Mouse (Mus musculus) neural tube, embryonic 13.5 days (tissue): ENCODE results near the gene Dnhd1. TPM values are rescaled to one million over a fixed set of nuclear protein-coding genes. Genes with fewer than 3 reads are reported as not detected.
"Not testable (repeated sequence)": the region's sequence is repeated elsewhere in the genome, so short reads cannot be mapped to it uniquely, and the experiment has no call there.

ENCODE experiments used
- ATAC-seq: fragments of 200-750 bp; cut with Nextera tagmentation; 2 replicates; pipeline ENCODE4 v1.8.0; 2017; ENCODE audit warnings: low read depth, mild to moderate bottlenecking, moderate TSS enrichment, moderate library complexity
- H3K27ac ChIP-seq: fragments of 300-500 bp; sonication (generic); replicated peaks from 2 replicates; pipeline ENCODE4 v1.5.1; 2015; ENCODE audit warnings: moderate library complexity, mild to moderate bottlenecking, inconsistent platforms
- H3K27me3 ChIP-seq: fragments of 300-500 bp; sonication (generic); 2 replicates; pipeline ENCODE4 v1.6.1; 2015; ENCODE audit warnings: mild to moderate bottlenecking, inconsistent platforms
- H3K36me3 ChIP-seq: fragments of 300-500 bp; sonication (generic); 2 replicates; pipeline ENCODE4 v1.6.1; 2015; ENCODE audit warnings: mild to moderate bottlenecking, inconsistent platforms
- H3K4me1 ChIP-seq: fragments of 300-500 bp; sonication (generic); replicated peaks from 2 replicates; pipeline ENCODE4 v1.6.1; 2015; ENCODE audit warnings: inconsistent platforms
- H3K4me2 ChIP-seq: fragments of 300-500 bp; sonication (generic); 2 replicates; pipeline ENCODE4 v1.6.1; 2015; ENCODE audit warnings: inconsistent platforms, mild to moderate bottlenecking, moderate library complexity
- H3K4me3 ChIP-seq: fragments of 300-500 bp; sonication (generic); 2 replicates; pipeline ENCODE4 v1.5.1; 2015; ENCODE audit warnings: mild to moderate bottlenecking, inconsistent platforms
- H3K9ac ChIP-seq: fragments of 300-500 bp; sonication (generic); 2 replicates; pipeline ENCODE4 v1.6.1; 2015; ENCODE audit warnings: moderate library complexity, mild to moderate bottlenecking, inconsistent platforms
- H3K9me3 ChIP-seq: fragments of 300-500 bp; sonication (generic); 2 replicates; pipeline ENCODE4 v1.6.1; 2016; ENCODE audit warnings: inconsistent platforms
- WGBS: fragments of 180-500 bp; shearing (Covaris S2); methylation state at CpG from one replicate; pipeline ENCODE4 v1.1.7; 2015; 5-methylcytosine and 5-hydroxymethylcytosine counted together
- polyA plus RNA-seq: library from polyadenylated mRNA; unstranded; fragments of >200 nt; fragmentation: Nextera tagmentation; extraction: Ambion mirVana; gene quantifications from 2 replicates; pipeline ENCODE4 v1.2.1, GENCODE M21; 2015

Dnhd1 gene
- polyA plus RNA-seq, 1 experiment from 2014 or later: 1.2 TPM

GRCm38 (mm10) chr7:105734826-105735225 is 84.2 kb downstream of the Dnhd1 start:
- 87% methylated on average over 8 of the region's 8 CpGs for WGBS
- no peak overlapping the region for H3K27ac ChIP-seq
- H3K4me3 ChIP-seq: no peak overlapping the region; the same call in 1 of the 2 replicates
- H3K4me1 ChIP-seq: peaks cover 35% of the 10 kb centered on the region
- no peak for ATAC-seq
- no peaks in the 10 kb centered on the region for H3K9me3 ChIP-seq
- H3K36me3 ChIP-seq: peaks cover 50% of the 10 kb centered on the region
- H3K27me3 ChIP-seq: no peaks in the 10 kb centered on the region
- 0 out of 2 replicates have a peak overlapping the region, but pooled peaks have one; percentile 17 for H3K9ac ChIP-seq
- H3K4me2 ChIP-seq: peak overlapping the region; percentile 71; the same call in 1 of the 2 replicates

DNA sequence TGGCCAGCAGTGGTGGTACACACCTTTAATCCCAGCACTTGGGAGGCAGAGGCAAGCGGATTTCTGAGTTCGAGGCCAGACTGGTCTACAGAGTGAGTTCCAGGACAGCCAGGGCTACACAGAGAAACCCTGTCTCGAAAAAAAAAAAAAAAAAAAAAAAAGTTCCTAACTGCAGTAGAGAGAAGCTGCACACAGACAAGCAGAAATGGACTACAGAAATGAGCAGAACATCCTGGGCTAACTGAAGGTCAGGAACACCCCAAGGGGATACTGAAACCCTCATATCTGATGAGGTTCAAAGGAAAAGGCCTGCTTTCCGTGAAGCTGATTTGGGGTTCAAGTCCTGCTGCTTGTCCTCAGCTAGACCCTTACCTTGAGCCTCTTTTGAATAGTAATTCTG is 84.8 kb downstream of the Dnhd1 start:
- Histone ChIP-seq H3K9ac (peak overlapping the region; percentile 91), H3K36me3 (peaks cover 54% of the 10 kb centered on the region), H3K4me1 (peaks cover 35% of the 10 kb centered on the region), H3K4me3 (peak overlapping the region; percentile 67), H3K4me2 (peak overlapping the region; percentile 71)
- ATAC-seq, H3K9me3 ChIP-seq, H3K27me3 ChIP-seq, H3K27ac ChIP-seq: not testable (repeated sequence)
- WGBS: 53% methylated on average over 4 of the region's 4 CpGs

DNA sequence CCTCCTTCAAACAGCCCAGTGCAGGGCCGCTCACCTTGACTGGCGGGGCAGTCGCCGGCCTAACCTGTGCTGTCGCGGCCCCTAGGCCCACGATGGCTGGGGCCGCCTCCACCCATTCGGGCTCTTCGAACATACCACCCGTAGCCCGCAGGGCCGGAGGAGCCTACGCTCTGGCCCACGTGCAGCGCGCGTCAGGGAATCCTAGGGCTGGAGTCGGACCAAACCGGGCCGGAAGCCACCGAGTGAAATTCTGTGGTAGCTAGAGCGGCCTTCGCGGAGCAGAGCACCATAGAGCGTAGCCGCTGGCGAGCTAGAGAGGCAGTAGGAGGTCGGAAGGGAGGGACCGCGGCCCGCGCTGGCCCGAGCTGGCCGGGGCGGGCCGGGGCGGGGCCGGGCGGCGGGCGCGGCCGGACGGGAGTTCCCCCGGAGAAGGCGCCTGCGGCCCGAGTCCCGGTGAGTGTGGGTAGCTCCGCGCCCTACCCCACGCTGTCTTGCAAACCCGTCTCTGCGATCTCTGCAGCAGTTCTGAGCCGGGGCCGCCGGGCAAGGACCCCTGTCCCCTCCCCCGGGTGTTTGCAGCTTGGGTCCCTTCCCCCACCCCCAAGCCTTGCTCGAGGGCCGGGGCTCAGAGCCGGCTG is 85.8 kb downstream of the Dnhd1 start, which contains the start of gene Ilk:
Gene Ilk (plus strand): TSS at position 329 of the 638 bp plus-strand sequence.
- Histone ChIP-seq H3K27me3 (no peaks in the 10 kb centered on the region), H3K27ac (peak within 1 kb of the TSS; percentile 83), H3K4me3 (peak within 1 kb of the TSS; percentile 67), H3K9me3 (no peaks in the 10 kb centered on the region), H3K4me2 (peak within 1 kb of the TSS; percentile 71), H3K9ac (peak within 1 kb of the TSS; percentile 91), H3K36me3 (peaks cover 54% of the 10 kb centered on the region), H3K4me1 (peaks cover 35% of the 10 kb centered on the region)
- WGBS: under 1% methylated on average over 44 of the region's 62 CpGs
- peak; percentile 96 for ATAC-seq

DNA sequence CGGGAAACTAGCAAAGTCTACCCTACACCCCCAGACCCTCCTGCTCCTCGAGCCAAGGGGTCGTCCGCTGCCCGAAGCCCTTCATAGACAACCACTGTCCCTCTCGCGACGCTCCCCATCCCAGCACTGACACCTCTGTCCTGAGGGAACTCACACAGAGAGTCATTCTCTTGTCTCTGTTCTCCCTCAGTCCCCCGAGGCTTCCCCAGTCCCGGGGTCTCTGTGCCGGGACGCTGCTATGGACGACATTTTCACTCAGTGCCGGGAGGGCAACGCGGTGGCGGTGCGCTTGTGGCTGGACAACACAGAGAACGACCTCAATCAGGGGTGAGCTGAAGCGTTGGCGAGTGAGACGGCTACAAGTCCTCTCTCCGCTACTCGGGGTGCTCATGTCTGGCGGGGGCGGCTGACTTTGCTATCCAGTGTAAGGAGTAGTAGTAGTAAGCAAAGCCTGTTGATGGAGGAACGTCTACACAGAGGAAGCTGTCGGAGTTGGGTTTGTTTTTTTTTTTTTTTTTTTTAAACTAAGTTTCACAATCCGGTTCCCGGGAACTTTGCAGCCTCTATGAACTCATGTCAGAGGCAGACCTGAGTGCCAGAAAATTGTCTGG is 86.4 kb downstream of the Dnhd1 start, which contains the start of gene Rrp8:
Gene Rrp8 (minus strand): TSS at position 475 of the 611 bp plus-strand sequence.
- H3K9ac ChIP-seq: peak within 1 kb of the TSS; percentile 91
- H3K36me3 ChIP-seq: peaks cover 54% of the 10 kb centered on the region
- H3K9me3 ChIP-seq: no peaks in the 10 kb centered on the region
- H3K4me1 ChIP-seq: peaks cover 35% of the 10 kb centered on the region
- H3K4me3 ChIP-seq: peak within 1 kb of the TSS; percentile 67
- no peaks in the 10 kb centered on the region for H3K27me3 ChIP-seq
- peak within 1 kb of the TSS; percentile 83 for H3K27ac ChIP-seq
- WGBS: under 1% methylated on average over 30 of the region's 30 CpGs
- ATAC-seq: peak; percentile 26
- H3K4me2 ChIP-seq: peak within 1 kb of the TSS; percentile 71

- Histone ChIP-seq H3K27me3 (no peaks in the 10 kb centered on the region), H3K4me2 (peak overlapping the region; percentile 71), H3K9me3 (no peaks in the 10 kb centered on the region), H3K9ac (peak overlapping the region; percentile 91), H3K27ac (no peak overlapping the region), H3K4me1 (peaks cover 35% of the 10 kb centered on the region), H3K4me3 (peak overlapping the region; percentile 67), H3K36me3 (peaks cover 54% of the 10 kb centered on the region)
- no peak for ATAC-seq
- 35% methylated on average over 3 of the region's 3 CpGs for WGBS
Observed at GRCm38 (mm10) chr7:105737648-105738047, 87.0 kb downstream of the Dnhd1 start.

DNA sequence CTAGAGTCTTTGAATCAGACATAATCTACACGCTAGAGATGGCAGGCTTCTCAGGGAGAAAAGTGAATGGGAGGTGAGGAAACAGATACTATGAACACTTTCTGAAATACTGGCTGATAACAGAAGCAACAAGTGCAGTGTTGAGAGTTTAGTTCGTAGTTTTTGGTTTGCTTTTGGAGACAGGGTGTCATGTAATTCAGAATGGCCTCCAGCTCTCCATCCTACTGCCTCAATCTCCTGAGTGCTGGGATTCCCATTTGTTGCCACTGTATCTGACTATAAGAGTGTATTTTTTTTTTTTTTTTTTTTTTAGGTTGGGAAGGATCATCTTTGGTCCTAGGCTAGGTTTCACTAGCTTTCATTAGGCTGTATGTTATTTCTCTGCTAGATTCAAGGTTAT is 87.7 kb downstream of the Dnhd1 start:
- WGBS: 82% methylated on average over 2 of the region's 2 CpGs
- H3K4me1 ChIP-seq: peaks cover 40% of the 10 kb centered on the region
- H3K4me3 ChIP-seq: peak overlapping the region; percentile 67; the same call in 1 of the 2 replicates
- H3K36me3 ChIP-seq: peaks cover 52% of the 10 kb centered on the region
- ATAC-seq: no peak
- peak overlapping the region; percentile 91; the same call in 1 of the 2 replicates for H3K9ac ChIP-seq
- peak overlapping the region; percentile 71 for H3K4me2 ChIP-seq
- H3K27ac ChIP-seq: peak overlapping the region; percentile 52; the same call in 1 of the 2 replicates
- no peaks in the 10 kb centered on the region for H3K9me3 ChIP-seq
- H3K27me3 ChIP-seq: no peaks in the 10 kb centered on the region

DNA sequence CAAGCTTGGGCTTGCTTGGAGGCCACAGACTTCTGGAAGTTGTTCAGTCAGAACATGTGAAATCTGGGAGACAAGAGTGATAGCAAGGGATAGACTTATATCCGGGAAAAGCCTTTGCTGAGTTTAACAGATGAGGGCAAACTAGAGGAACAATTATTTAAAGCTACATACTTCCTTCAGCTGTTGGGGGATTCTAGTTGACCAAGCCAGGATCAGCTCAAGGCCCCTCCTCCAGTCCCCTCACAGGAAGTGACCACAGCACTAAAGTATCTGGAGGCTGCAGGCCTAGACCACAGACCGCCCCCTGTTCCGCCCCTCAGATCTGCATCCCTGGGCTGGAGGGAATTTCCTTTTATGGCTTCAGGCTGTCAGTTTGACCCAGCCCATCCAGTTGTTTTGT is 88.3 kb downstream of the Dnhd1 start:
- H3K4me3 ChIP-seq: no peak overlapping the region; the same call in 1 of the 2 replicates
- peaks cover 46% of the 10 kb centered on the region for H3K36me3 ChIP-seq
- H3K9me3 ChIP-seq: no peaks in the 10 kb centered on the region
- WGBS: 30% methylated on average over 3 of the region's 3 CpGs
- H3K4me1 ChIP-seq: peaks cover 45% of the 10 kb centered on the region
- H3K4me2 ChIP-seq: peak overlapping the region; percentile 71
- H3K27ac ChIP-seq: peak overlapping the region; percentile 52
- H3K27me3 ChIP-seq: no peaks in the 10 kb centered on the region
- H3K9ac ChIP-seq: 0 out of 2 replicates have a peak overlapping the region, but pooled peaks have one; percentile 14
- ATAC-seq: no peak

GRCm38 (mm10) chr7:105740089-105740795 is 89.6 kb downstream of the Dnhd1 start:
- H3K36me3 ChIP-seq: peaks cover 37% of the 10 kb centered on the region
- H3K4me1 ChIP-seq: peaks cover 44% of the 10 kb centered on the region
- no peaks in the 10 kb centered on the region for H3K9me3 ChIP-seq
- no peak for ATAC-seq
- H3K9ac ChIP-seq: no peak overlapping the region
- WGBS: 85% methylated on average over 13 of the region's 13 CpGs
- H3K27ac ChIP-seq: no peak overlapping the region
- H3K27me3 ChIP-seq: no peaks in the 10 kb centered on the region
- H3K4me2 ChIP-seq: no peak overlapping the region
- no peak overlapping the region for H3K4me3 ChIP-seq

DNA sequence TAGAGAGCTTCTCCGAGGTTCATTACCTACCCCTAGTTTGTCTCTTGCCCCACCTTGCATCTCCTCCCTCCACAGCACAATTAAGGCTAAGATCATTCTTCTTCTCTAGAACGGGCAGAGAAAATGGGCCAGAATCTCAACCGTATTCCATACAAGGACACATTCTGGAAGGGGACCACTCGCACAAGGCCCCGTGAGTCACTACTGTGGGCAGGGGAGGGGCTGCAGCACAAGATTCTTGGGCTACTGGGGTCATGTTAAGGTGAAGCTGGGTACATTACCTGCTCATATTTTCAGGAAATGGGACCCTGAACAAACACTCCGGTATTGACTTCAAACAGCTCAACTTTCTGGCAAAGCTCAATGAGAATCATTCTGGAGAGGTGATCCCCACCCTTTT is 90.2 kb downstream of the Dnhd1 start:
- H3K27ac ChIP-seq: no peak overlapping the region
- H3K9ac ChIP-seq: no peak overlapping the region
- peaks cover 37% of the 10 kb centered on the region for H3K36me3 ChIP-seq
- no peak overlapping the region for H3K4me3 ChIP-seq
- H3K9me3 ChIP-seq: no peaks in the 10 kb centered on the region
- ATAC-seq: no peak
- 89% methylated on average over 6 of the region's 6 CpGs for WGBS
- no peak overlapping the region for H3K4me2 ChIP-seq
- no peaks in the 10 kb centered on the region for H3K27me3 ChIP-seq
- peaks cover 38% of the 10 kb centered on the region for H3K4me1 ChIP-seq

- Histone ChIP-seq H3K27me3 (no peaks in the 10 kb centered on the region), H3K4me2 (no peak overlapping the region), H3K9ac (no peak overlapping the region), H3K27ac (no peak overlapping the region), H3K4me1 (peaks cover 38% of the 10 kb centered on the region), H3K36me3 (peaks cover 47% of the 10 kb centered on the region), H3K4me3 (no peak overlapping the region), H3K9me3 (no peaks in the 10 kb centered on the region)
- no peak for ATAC-seq
- 93% methylated on average over 9 of the region's 9 CpGs for WGBS
Observed at GRCm38 (mm10) chr7:105741978-105742377, 91.4 kb downstream of the Dnhd1 start.

GRCm38 (mm10) chr7:105742539-105743215 is 92.0 kb downstream of the Dnhd1 start:
- H3K36me3 ChIP-seq: peaks cover 53% of the 10 kb centered on the region
- not testable (repeated sequence) for H3K27me3 ChIP-seq, H3K27ac ChIP-seq, H3K9ac ChIP-seq, ATAC-seq, H3K9me3 ChIP-seq
- H3K4me3 ChIP-seq: peak overlapping the region; percentile 84; the same call in 1 of the 2 replicates
- WGBS: 83% methylated on average over 7 of the region's 7 CpGs
- peak overlapping the region; percentile 92 for H3K4me2 ChIP-seq
- H3K4me1 ChIP-seq: peaks cover 31% of the 10 kb centered on the region
